Mouse (Mus musculus): ENCODE results near the gene Rnf144a. TPM values are rescaled to one million over a fixed set of nuclear protein-coding genes. Genes with fewer than 3 reads are reported as not detected.

Gene Rnf144a
- polyA plus RNA-seq, 1 experiment = 28.3 TPM

GRCm38 (mm10) chr12:26340621-26341020 lies 74.4 kb downstream of the Rnf144a start:
- no peak for DNase-seq (ENCODE audit: low read depth)
- TF ChIP-seq CTCF (IDR thresholded peaks at IDR 0.05; ENCODE audit: borderline replicate concordance, extremely low read depth, insufficient read depth, insufficient read length) (no peak), POLR2A (IDR thresholded peaks at IDR 0.05; ENCODE audit: borderline replicate concordance, extremely low read depth, insufficient read depth, insufficient read length, poor library complexity, severe bottlenecking) (no peak)

- no peak for DNase-seq (ENCODE audit: low read depth)
- TF ChIP-seq POLR2A (IDR thresholded peaks at IDR 0.05; ENCODE audit: borderline replicate concordance, extremely low read depth, insufficient read depth, insufficient read length, poor library complexity, severe bottlenecking) = no peak
- no peak for TF ChIP-seq CTCF (IDR thresholded peaks at IDR 0.05; ENCODE audit: borderline replicate concordance, extremely low read depth, insufficient read depth, insufficient read length)
Measured at GRCm38 (mm10) chr12:26339886-26340285, 75.2 kb downstream of the Rnf144a start.

GRCm38 (mm10) chr12:26339181-26339580 lies 75.9 kb downstream of the Rnf144a start:
- TF ChIP-seq POLR2A (IDR thresholded peaks at IDR 0.05; ENCODE audit: borderline replicate concordance, extremely low read depth, insufficient read depth, insufficient read length, poor library complexity, severe bottlenecking) = no peak
- TF ChIP-seq CTCF (IDR thresholded peaks at IDR 0.05; ENCODE audit: borderline replicate concordance, extremely low read depth, insufficient read depth, insufficient read length) = no peak
- no peak for DNase-seq (ENCODE audit: low read depth)

- TF ChIP-seq POLR2A (IDR thresholded peaks at IDR 0.05; ENCODE audit: borderline replicate concordance, extremely low read depth, insufficient read depth, insufficient read length, poor library complexity, severe bottlenecking) (no peak), CTCF (IDR thresholded peaks at IDR 0.05; ENCODE audit: borderline replicate concordance, extremely low read depth, insufficient read depth, insufficient read length) (no peak)
- DNase-seq (ENCODE audit: low read depth) = peak; percentile 30
Measured at GRCm38 (mm10) chr12:26333678-26334077, 81.4 kb downstream of the Rnf144a start.

GRCm38 (mm10) chr12:26331048-26331447 lies 84.0 kb downstream of the Rnf144a start:
- TF ChIP-seq POLR2A (IDR thresholded peaks at IDR 0.05; ENCODE audit: borderline replicate concordance, extremely low read depth, insufficient read depth, insufficient read length, poor library complexity, severe bottlenecking) = no peak
- TF ChIP-seq CTCF (IDR thresholded peaks at IDR 0.05; ENCODE audit: borderline replicate concordance, extremely low read depth, insufficient read depth, insufficient read length) = no peak
- DNase-seq (ENCODE audit: low read depth) = peak; percentile 31

- no peak for DNase-seq (ENCODE audit: low read depth)
- TF ChIP-seq POLR2A (IDR thresholded peaks at IDR 0.05; ENCODE audit: borderline replicate concordance, extremely low read depth, insufficient read depth, insufficient read length, poor library complexity, severe bottlenecking) (no peak), CTCF (IDR thresholded peaks at IDR 0.05; ENCODE audit: borderline replicate concordance, extremely low read depth, insufficient read depth, insufficient read length) (no peak)
Measured at GRCm38 (mm10) chr12:26329756-26330155, 85.3 kb downstream of the Rnf144a start.

GRCm38 (mm10) chr12:26329031-26329675 lies 85.9 kb downstream of the Rnf144a start:
- TF ChIP-seq POLR2A (IDR thresholded peaks at IDR 0.05; ENCODE audit: borderline replicate concordance, extremely low read depth, insufficient read depth, insufficient read length, poor library complexity, severe bottlenecking) (no peak), CTCF (IDR thresholded peaks at IDR 0.05; ENCODE audit: borderline replicate concordance, extremely low read depth, insufficient read depth, insufficient read length) (no peak)
- peak; percentile 44 for DNase-seq (ENCODE audit: low read depth)

- peak; percentile 44 for DNase-seq (ENCODE audit: low read depth)
- no peak for TF ChIP-seq CTCF (IDR thresholded peaks at IDR 0.05; ENCODE audit: borderline replicate concordance, extremely low read depth, insufficient read depth, insufficient read length)
- no peak for TF ChIP-seq POLR2A (IDR thresholded peaks at IDR 0.05; ENCODE audit: borderline replicate concordance, extremely low read depth, insufficient read depth, insufficient read length, poor library complexity, severe bottlenecking)
Measured at GRCm38 (mm10) chr12:26323783-26324364, 91.2 kb downstream of the Rnf144a start.

GRCm38 (mm10) chr12:26316261-26316660 lies 98.8 kb downstream of the Rnf144a start:
- no peak for DNase-seq (ENCODE audit: low read depth)
- TF ChIP-seq POLR2A (IDR thresholded peaks at IDR 0.05; ENCODE audit: borderline replicate concordance, extremely low read depth, insufficient read depth, insufficient read length, poor library complexity, severe bottlenecking) (no peak), CTCF (IDR thresholded peaks at IDR 0.05; ENCODE audit: borderline replicate concordance, extremely low read depth, insufficient read depth, insufficient read length) (no peak)

- TF ChIP-seq POLR2A (IDR thresholded peaks at IDR 0.05; ENCODE audit: borderline replicate concordance, extremely low read depth, insufficient read depth, insufficient read length, poor library complexity, severe bottlenecking) (no peak), CTCF (IDR thresholded peaks at IDR 0.05; ENCODE audit: borderline replicate concordance, extremely low read depth, insufficient read depth, insufficient read length) (peak; percentile 77)
- peak; percentile 28 for DNase-seq (ENCODE audit: low read depth)
Measured at GRCm38 (mm10) chr12:26314959-26315358, 100.1 kb downstream of the Rnf144a start.

- DNase-seq (ENCODE audit: low read depth) = peak; percentile 83
- TF ChIP-seq CTCF (IDR thresholded peaks at IDR 0.05; ENCODE audit: borderline replicate concordance, extremely low read depth, insufficient read depth, insufficient read length) (peak; percentile 73; the same call in 1 of the 2 replicates), POLR2A (IDR thresholded peaks at IDR 0.05; ENCODE audit: borderline replicate concordance, extremely low read depth, insufficient read depth, insufficient read length, poor library complexity, severe bottlenecking) (no peak)
Measured at GRCm38 (mm10) chr12:26311548-26311947, 103.5 kb downstream of the Rnf144a start.

GRCm38 (mm10) chr12:26310247-26310646 lies 104.8 kb downstream of the Rnf144a start:
- DNase-seq (ENCODE audit: low read depth) = no peak
- TF ChIP-seq CTCF (IDR thresholded peaks at IDR 0.05; ENCODE audit: borderline replicate concordance, extremely low read depth, insufficient read depth, insufficient read length) (no peak), POLR2A (IDR thresholded peaks at IDR 0.05; ENCODE audit: borderline replicate concordance, extremely low read depth, insufficient read depth, insufficient read length, poor library complexity, severe bottlenecking) (no peak)

All from brain, embryonic 14.5 days (tissue).